27 mouse cellular contexts compared by ENCODE assay signal in the genomic region with DNA sequence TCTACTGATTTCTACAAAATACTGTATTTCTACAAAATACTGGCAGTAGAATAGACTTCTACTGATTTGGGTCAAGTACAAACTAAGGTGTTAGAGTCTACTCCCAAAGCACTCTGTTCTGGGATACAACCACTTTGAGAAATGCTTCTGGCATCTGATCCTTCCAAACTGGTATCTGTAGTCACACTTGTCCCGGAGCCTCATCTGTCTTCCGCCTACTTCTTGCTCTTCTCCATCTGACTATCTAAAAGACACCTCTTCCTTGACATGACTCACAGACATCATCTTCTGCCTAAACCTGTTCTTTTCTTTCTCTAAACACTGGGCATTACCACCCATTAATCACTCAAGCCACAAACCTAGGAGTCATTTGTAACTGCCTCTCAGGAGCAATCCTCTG. TPM values are rescaled to one million over a fixed set of nuclear protein-coding genes. Genes with fewer than 3 reads are reported as not detected.
A peak's percentile ranks its signal among the peaks of the same experiment; 100 is the strongest.
DNase-seq lines count a peak whose midpoint lies in the region; ATAC-seq and TF ChIP-seq lines count a peak whose summit lies in the region.
"Had no signal": no experiment of that assay in that cellular context is flagged by ENCODE, and none has a peak within 500 bp of the region (broad histone marks: within the 10 kb centered on the region; RNA-seq: fewer than 3 reads in every experiment).

No protein-coding gene starts in this region.

- no peak overlapping the region for H3K4me3 ChIP-seq in lung, adult 2 months (replicated peaks; ENCODE audit: extremely low read depth, low read depth, low read length)
- H3K4me3 ChIP-seq: forebrain, embryonic 10.5 days; heart, adult 2 months; heart, embryonic 10.5 days; heart, embryonic 13.5 days had no signal

- intact Hi-C loops in left cerebral cortex, postnatal 10 days (cut with DNase I): no loop called here

- no peak for TF ChIP-seq CTCF in lung, adult 2 months (IDR thresholded peaks at IDR 0.05; ENCODE audit: insufficient read depth, low read length)

- ATAC-seq in frontal cortex, adult (ENCODE audit: low TSS enrichment): peak; percentile 87
- ATAC-seq: activated CD4-positive, CD25-positive, alpha-beta regulatory T cell, adult 4 months; forebrain, embryonic 14.5 days; forebrain, postnatal 0 days; hindbrain, postnatal 0 days had no signal

- no peak for TF ChIP-seq POLR2A in lung, adult 2 months (IDR thresholded peaks at IDR 0.05; ENCODE audit: borderline replicate concordance, extremely low read depth, low read depth, low read length)

- no peak for DNase-seq in frontal cortex, postnatal 25 days (ENCODE audit: low spot score in 2 of 2)
- DNase-seq in left cerebral cortex, adult 18-20 months (ENCODE audit: low spot score in 2 of 2): peak; percentile 37 to 46
- DNase-seq in left cerebral cortex, postnatal 10 days (ENCODE audit: extremely low spot score in 1 of 2, low spot score in 2 of 2): no peak
- peak; percentile 81 for DNase-seq in brain, adult 2 months (ENCODE audit: low read depth, low spot score)
- peak; percentile 64 for DNase-seq in telencephalon, adult 2 months (ENCODE audit: low read depth, low spot score)
- DNase-seq in lung, adult 2 months: no peak
- DNase-seq: adrenal gland, adult 8-10 months; adrenal gland, postnatal 25 days; cerebellum, adult 18-20 months; cerebellum, adult 9-10 months; cerebellum, postnatal 14 days; forebrain, postnatal 0 days; gastrocnemius, postnatal 25 days; heart, adult 2 months; heart, postnatal 14 days; heart, postnatal 4 days had no signal

- 90% methylated on average over 2 of the region's 2 CpGs for WGBS in lung, adult 2 months

- H3K4me1 ChIP-seq in lung, adult 2 months (ENCODE audit: control insufficient read depth, insufficient read depth, low read length): peaks cover 3% of the 10 kb centered on the region; the same call in 1 of the 2 replicates

RNA-seq across cellular contexts. Expression of gene Wdr31, which starts 1.4 kb away (rescaled TPM):
- 1 to 10 TPM; 8.5 to 8.7 TPM for total RNA-seq in left cerebral cortex, adult 18-20 months (2021)
- total RNA-seq in left cerebral cortex, postnatal 10 days (2021): 10 to 100 TPM; 10.4 to 12.9 TPM
- polyA plus RNA-seq in lung, adult 2 months (2012; rRNA removed): 4.0 and 4.2 TPM in 2 replicates
- total RNA-seq: gastrocnemius, postnatal 25 days had no signal

RNA-seq across cellular contexts. Expression of gene Bspry, which starts 7.8 kb away (rescaled TPM):
- total RNA-seq in left cerebral cortex, adult 18-20 months (2021): under 1 TPM; 0.28 to 0.40 TPM
- total RNA-seq in left cerebral cortex, postnatal 10 days (2021): under 1 TPM; 0.32 to 0.45 TPM
- polyA plus RNA-seq in lung, adult 2 months (2012; rRNA removed): 26.0 and 31.0 TPM in 2 replicates
- total RNA-seq: gastrocnemius, adult 8-10 months; heart, postnatal 4 days had no signal

RNA-seq across cellular contexts. Expression of gene Hdhd3, which starts 31.2 kb away (rescaled TPM):
- 1 to 10 TPM; 8.9 to 9.0 TPM for total RNA-seq in left cerebral cortex, adult 18-20 months (2021)
- 1 to 10 TPM; 8.3 to 8.4 TPM for total RNA-seq in left cerebral cortex, postnatal 10 days (2021)
- polyA plus RNA-seq in lung, adult 2 months (2012; rRNA removed): 10.0 and 14.1 TPM in 2 replicates

RNA-seq across cellular contexts. Expression of gene Rnf183, which starts 37.0 kb away (rescaled TPM):
- not detected for total RNA-seq in left cerebral cortex, adult 18-20 months (2021)
- total RNA-seq in left cerebral cortex, postnatal 10 days (2021): not detected
- 1.0 and 1.7 TPM in 2 replicates for polyA plus RNA-seq in lung, adult 2 months (2012; rRNA removed)
- total RNA-seq: adrenal gland, postnatal 25 days; gastrocnemius, adult 8-10 months; gastrocnemius, postnatal 25 days; heart, adult 2 months; heart, postnatal 14 days; heart, postnatal 4 days had no signal
- polyA plus RNA-seq: embryonic facial prominence, embryonic 11.5 days; forebrain, embryonic 14.5 days; heart, adult 2 months; heart, embryonic 10.5 days; heart, embryonic 13.5 days; hindbrain, embryonic 11.5 days; hindbrain, embryonic 14.5 days had no signal

RNA-seq across cellular contexts. Expression of gene Alad, which starts 47.6 kb away (rescaled TPM):
- 10 to 100 TPM; 36.4 to 41.0 TPM for total RNA-seq in left cerebral cortex, adult 18-20 months (2021)
- total RNA-seq in left cerebral cortex, postnatal 10 days (2021): 10 to 100 TPM; 27.3 to 30.1 TPM
- 139 and 141 TPM in 2 replicates for polyA plus RNA-seq in lung, adult 2 months (2012; rRNA removed)

Comparison
In these comparisons a context has a peak if more than half of its experiments do, and no peak if none do; other contexts are left out.
1. DNase-seq: peak in left cerebral cortex, adult 18-20 months (2 of 2), brain, adult 2 months (single experiment) and telencephalon, adult 2 months (single experiment); none in frontal cortex, postnatal 25 days (0 of 2), left cerebral cortex, postnatal 10 days (0 of 2) and lung, adult 2 months (single experiment).